Mouse (Mus musculus): Measurements from ENCODE around the gene Sox5.

DNA sequence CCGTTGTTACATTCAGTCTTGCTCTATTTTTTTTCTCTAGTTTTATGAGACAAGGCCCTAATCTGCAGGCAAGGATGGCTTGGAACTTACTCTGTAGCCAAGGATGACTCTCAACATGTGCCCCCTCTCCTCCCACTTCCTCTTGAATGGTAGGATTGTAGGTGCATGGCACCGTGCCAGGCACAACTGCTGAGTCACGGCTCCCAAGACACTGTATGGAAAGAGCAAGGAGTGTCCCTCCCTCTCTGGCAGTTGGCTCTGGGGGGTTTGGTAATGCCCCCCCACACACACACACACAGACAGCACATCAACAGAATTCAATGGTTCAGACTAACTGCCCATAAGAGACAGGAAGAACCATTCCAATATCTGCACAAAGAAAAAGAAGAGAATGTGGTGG lies 693.5 kb downstream of the Sox5 start:
- no peak for TF ChIP-seq CTCF (IDR thresholded peaks at IDR 0.05; ENCODE audit: low read depth)
- no peak for TF ChIP-seq EP300 (IDR thresholded peaks at IDR 0.05; ENCODE audit: low read depth)

All from heart, postnatal 0 days (tissue).